Mouse (Mus musculus): ENCODE measurements around the gene Nipsnap2. TPM values are rescaled to one million over a fixed set of nuclear protein-coding genes. Genes with fewer than 3 reads are reported as not detected.
"Not testable (repeated sequence)": the region's sequence is repeated elsewhere in the genome, so short reads cannot be mapped to it uniquely, and the experiment has no call there.

The Nipsnap2 gene
- polyA plus RNA-seq, 1 experiment from 2014 or later = 98.7 TPM

- H3K27me3 ChIP-seq (replicated peaks; ENCODE audit: control insufficient read depth, insufficient read depth, low read length); H3K9ac ChIP-seq (ENCODE audit: low read depth, low read length); H3K9me3 ChIP-seq (ENCODE audit: control insufficient read depth, low read length); H3K4me2 ChIP-seq (ENCODE audit: low read length); ATAC-seq; H3K4me3 ChIP-seq (ENCODE audit: low read length); H3K27ac ChIP-seq (ENCODE audit: low read depth, low read length): not testable (repeated sequence)
- 96% methylated on average over 7 of the region's 8 CpGs for WGBS
- H3K36me3 ChIP-seq (ENCODE audit: control insufficient read depth, insufficient read depth, low read length) = peaks cover 41% of the 10 kb centered on the region
- H3K4me1 ChIP-seq (ENCODE audit: control insufficient read depth, insufficient read depth, low read depth, low read length) = peaks cover 17% of the 10 kb centered on the region
Measured at GRCm38 (mm10) chr5:129790591-129790990, 65.7 kb downstream of the Nipsnap2 start.

Other genes with a start within 250 kb of the Nipsnap2 start
- 42.1 and 47.7 TPM in 2 replicates for gene Sfswap, start 223.8 kb upstream of the Nipsnap2 start, polyA plus RNA-seq (2015; fragmentation: Nextera tagmentation; extraction: Ambion mirVana)
- gene Mmp17, start 140.9 kb upstream of the Nipsnap2 start, polyA plus RNA-seq (2015; fragmentation: Nextera tagmentation; extraction: Ambion mirVana) = 10.8 and 11.0 TPM in 2 replicates
- gene Zfp11, start 55.0 kb upstream of the Nipsnap2 start, polyA plus RNA-seq (2015; fragmentation: Nextera tagmentation; extraction: Ambion mirVana) = 7.1 and 7.7 TPM in 2 replicates
- not detected in 2 replicates for gene Sept14, start 16.6 kb upstream of the Nipsnap2 start, polyA plus RNA-seq (2015; fragmentation: Nextera tagmentation; extraction: Ambion mirVana)
- 171 and 176 TPM in 2 replicates for gene Mrps17, start 9.6 kb upstream of the Nipsnap2 start, polyA plus RNA-seq (2015; fragmentation: Nextera tagmentation; extraction: Ambion mirVana)
- 35.2 and 42.4 TPM in 2 replicates for gene Psph, start 62.4 kb downstream of the Nipsnap2 start, polyA plus RNA-seq (2015; fragmentation: Nextera tagmentation; extraction: Ambion mirVana)
- 31.3 and 31.7 TPM in 2 replicates for gene Sumf2, start 121.9 kb downstream of the Nipsnap2 start, polyA plus RNA-seq (2015; fragmentation: Nextera tagmentation; extraction: Ambion mirVana)
- gene Chchd2, start 162.4 kb downstream of the Nipsnap2 start, polyA plus RNA-seq (2015; fragmentation: Nextera tagmentation; extraction: Ambion mirVana) = 679 and 729 TPM in 2 replicates
- gene Zbed5, start 170.7 kb downstream of the Nipsnap2 start, polyA plus RNA-seq (2015; fragmentation: Nextera tagmentation; extraction: Ambion mirVana) = 14.0 and 14.1 TPM in 2 replicates
- 1.0 and 1.2 TPM in 2 replicates for gene Phkg1, start 173.5 kb downstream of the Nipsnap2 start, polyA plus RNA-seq (2015; fragmentation: Nextera tagmentation; extraction: Ambion mirVana)
- gene Nupr1l, start 183.5 kb downstream of the Nipsnap2 start, polyA plus RNA-seq (2015; fragmentation: Nextera tagmentation; extraction: Ambion mirVana) = 4.5 and 4.7 TPM in 2 replicates
- gene Vkorc1l1, start 216.9 kb downstream of the Nipsnap2 start, polyA plus RNA-seq (2015; fragmentation: Nextera tagmentation; extraction: Ambion mirVana) = 22.6 and 27.3 TPM in 2 replicates

All from hindbrain, embryonic 16.5 days (tissue).